Mouse (Mus musculus): Measurements from ENCODE around the gene Sphk2. TPM values are rescaled to one million over a fixed set of nuclear protein-coding genes. Genes with fewer than 3 reads are reported as not detected.

The Sphk2 gene
- polyA plus RNA-seq, 1 experiment from 2014 or later: 25.1 TPM

DNA sequence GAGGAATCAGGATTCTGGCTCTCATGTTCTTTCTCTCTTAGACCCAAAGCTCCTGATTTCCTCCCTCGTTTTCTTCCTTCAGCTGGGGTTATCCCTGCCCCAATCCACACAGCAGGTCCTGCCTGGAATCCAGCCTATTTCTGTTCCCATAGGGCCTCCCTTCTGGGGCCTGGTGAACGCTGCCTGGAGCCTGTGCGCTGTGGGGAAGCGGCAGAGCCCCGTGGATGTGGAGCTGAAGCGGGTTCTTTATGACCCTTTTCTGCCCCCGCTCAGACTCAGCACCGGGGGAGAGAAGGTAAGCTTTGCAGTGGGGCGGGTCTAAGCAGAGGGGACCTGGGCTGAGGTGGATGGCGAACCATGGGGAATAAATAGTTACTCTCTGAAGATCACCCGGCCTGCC, 16.7 kb downstream of the Sphk2 start:
- Histone ChIP-seq H3K4me3 (peak overlapping the region; percentile 52), H3K9ac (peak overlapping the region; percentile 67), H3K4me1 (replicated peaks) (peaks cover 67% of the 10 kb centered on the region), H3K36me3 (no peaks in the 10 kb centered on the region), H3K4me2 (peak overlapping the region; percentile 88), H3K27ac (replicated peaks) (peak overlapping the region; percentile 76), H3K27me3 (peaks cover 27% of the 10 kb centered on the region), H3K9me3 (no peaks in the 10 kb centered on the region)
- WGBS: 21% methylated on average over 11 of the region's 11 CpGs
- no peak for ATAC-seq (ENCODE audit: low read depth)

GRCm38 (mm10) chr7:45700301-45701015, 17.3 kb downstream of the Sphk2 start:
- peak; percentile 7; the same call in 1 of the 2 replicates for ATAC-seq (ENCODE audit: low read depth)
- 1% methylated on average over 20 of the region's 20 CpGs for WGBS

DNA sequence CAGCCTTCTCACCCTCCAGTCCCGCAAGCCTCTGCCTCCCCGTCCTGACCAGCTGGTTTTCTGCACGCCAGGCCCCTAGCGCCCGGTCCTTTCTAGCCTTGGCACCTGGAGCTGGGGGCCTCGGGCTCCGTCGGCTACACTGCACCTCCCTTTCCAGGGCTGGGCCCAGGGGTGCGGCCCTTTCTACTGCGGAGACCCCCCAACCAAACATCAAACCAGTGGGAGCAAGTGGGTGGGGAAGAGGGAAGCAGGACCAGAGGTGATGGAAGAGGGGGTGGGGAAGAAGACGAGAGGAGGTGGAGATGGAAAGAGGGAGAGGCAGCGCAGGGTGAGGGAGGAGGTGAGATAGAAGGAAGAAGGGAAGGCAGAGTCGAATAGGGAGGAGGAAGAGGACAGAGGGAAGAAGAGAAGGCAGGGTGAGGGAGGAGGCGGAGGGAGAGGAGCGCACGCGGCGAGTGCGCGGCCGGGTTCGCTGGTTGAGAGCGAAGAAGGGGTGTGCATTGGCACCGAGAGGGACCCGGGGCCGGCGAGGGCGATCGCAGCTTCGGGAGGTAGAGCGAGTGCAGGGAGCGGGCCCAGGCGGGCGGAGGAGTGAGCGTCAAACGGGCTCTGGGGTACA, 18.2 kb downstream of the Sphk2 start, which contains the start of gene Car11:
Gene Car11 (plus strand): TSS at position 321 of the 619 bp plus-strand sequence.
- peak within 1 kb of the TSS; percentile 88 for H3K4me2 ChIP-seq
- peaks cover 27% of the 10 kb centered on the region for H3K27me3 ChIP-seq
- H3K9ac ChIP-seq: peak within 1 kb of the TSS; percentile 81
- no peaks in the 10 kb centered on the region for H3K36me3 ChIP-seq
- peak; percentile 1; the same call in 1 of the 2 replicates for ATAC-seq (ENCODE audit: low read depth)
- 1% methylated on average over 33 of the region's 36 CpGs for WGBS
- peak within 1 kb of the TSS; percentile 52 for H3K4me3 ChIP-seq
- peak within 1 kb of the TSS; percentile 80 for H3K27ac ChIP-seq (replicated peaks)
- H3K9me3 ChIP-seq: no peaks in the 10 kb centered on the region
- H3K4me1 ChIP-seq (replicated peaks): peaks cover 57% of the 10 kb centered on the region

More at GRCm38 (mm10) chr7:45700301-45701015, 17.3 kb downstream of the Sphk2 start:
- peaks cover 27% of the 10 kb centered on the region for H3K27me3 ChIP-seq
- H3K4me2 ChIP-seq: peak overlapping the region; percentile 88
- H3K9me3 ChIP-seq: no peaks in the 10 kb centered on the region
- peak overlapping the region; percentile 81 for H3K9ac ChIP-seq
- H3K4me1 ChIP-seq (replicated peaks): peaks cover 61% of the 10 kb centered on the region
- peak overlapping the region; percentile 52 for H3K4me3 ChIP-seq
- H3K36me3 ChIP-seq: no peaks in the 10 kb centered on the region
- H3K27ac ChIP-seq (replicated peaks): peak overlapping the region; percentile 80

GRCm38 (mm10) chr7:45697894-45698293, 19.9 kb downstream of the Sphk2 start:
- no peak overlapping the region for H3K4me3 ChIP-seq
- 89% methylated on average over 7 of the region's 7 CpGs for WGBS
- H3K4me1 ChIP-seq (replicated peaks): peaks cover 42% of the 10 kb centered on the region

GRCm38 (mm10) chr7:45695098-45695497, 22.7 kb downstream of the Sphk2 start:
- H3K27ac ChIP-seq (replicated peaks): no peak overlapping the region
- WGBS: 4% methylated on average over 6 of the region's 6 CpGs
- no peak overlapping the region for H3K4me3 ChIP-seq
- ATAC-seq (ENCODE audit: low read depth): no peak
- H3K9ac ChIP-seq: no peak overlapping the region
- H3K4me1 ChIP-seq (replicated peaks): peaks cover 18% of the 10 kb centered on the region
- H3K36me3 ChIP-seq: no peaks in the 10 kb centered on the region
- H3K4me2 ChIP-seq: no peak overlapping the region
- peaks cover 22% of the 10 kb centered on the region for H3K27me3 ChIP-seq
- H3K9me3 ChIP-seq: no peaks in the 10 kb centered on the region

More at GRCm38 (mm10) chr7:45697894-45698293, 19.9 kb downstream of the Sphk2 start:
- H3K4me2 ChIP-seq: no peak overlapping the region
- H3K9ac ChIP-seq: no peak overlapping the region
- no peaks in the 10 kb centered on the region for H3K36me3 ChIP-seq
- H3K9me3 ChIP-seq: no peaks in the 10 kb centered on the region
- peaks cover 27% of the 10 kb centered on the region for H3K27me3 ChIP-seq
- no peak for ATAC-seq (ENCODE audit: low read depth)
- no peak overlapping the region for H3K27ac ChIP-seq (replicated peaks)

- no peak within 1 kb of the TSS for H3K4me2 ChIP-seq
- H3K27ac ChIP-seq (replicated peaks): no peak within 1 kb of the TSS
- no peak within 1 kb of the TSS for H3K4me3 ChIP-seq
- H3K9ac ChIP-seq: no peak within 1 kb of the TSS
- peaks cover 8% of the 10 kb centered on the region; the same call in 1 of the 2 replicates for H3K4me1 ChIP-seq (replicated peaks)
- 87% methylated on average over 50 of the region's 50 CpGs for WGBS
- H3K9me3 ChIP-seq: no peaks in the 10 kb centered on the region
- ATAC-seq (ENCODE audit: low read depth): no peak
- peaks cover 12% of the 10 kb centered on the region for H3K27me3 ChIP-seq
- H3K36me3 ChIP-seq: no peaks in the 10 kb centered on the region
Measured at GRCm38 (mm10) chr7:45693921-45694591, 23.7 kb downstream of the Sphk2 start, which contains the start of gene Sec1. Gene Sec1 (minus strand): TSS chr7:45694402.

- Histone ChIP-seq H3K4me3 (no peak overlapping the region), H3K4me2 (no peak overlapping the region), H3K36me3 (no peaks in the 10 kb centered on the region), H3K9ac (no peak overlapping the region), H3K9me3 (no peaks in the 10 kb centered on the region), H3K27me3 (no peaks in the 10 kb centered on the region; the same call in 1 of the 2 replicates), H3K27ac (replicated peaks) (no peak overlapping the region), H3K4me1 (replicated peaks) (no peaks in the 10 kb centered on the region; the same call in 1 of the 2 replicates)
- WGBS: 88% methylated on average over 2 of the region's 2 CpGs
- ATAC-seq (ENCODE audit: low read depth): no peak
Measured at GRCm38 (mm10) chr7:45692364-45692763, 25.4 kb downstream of the Sphk2 start.

DNA sequence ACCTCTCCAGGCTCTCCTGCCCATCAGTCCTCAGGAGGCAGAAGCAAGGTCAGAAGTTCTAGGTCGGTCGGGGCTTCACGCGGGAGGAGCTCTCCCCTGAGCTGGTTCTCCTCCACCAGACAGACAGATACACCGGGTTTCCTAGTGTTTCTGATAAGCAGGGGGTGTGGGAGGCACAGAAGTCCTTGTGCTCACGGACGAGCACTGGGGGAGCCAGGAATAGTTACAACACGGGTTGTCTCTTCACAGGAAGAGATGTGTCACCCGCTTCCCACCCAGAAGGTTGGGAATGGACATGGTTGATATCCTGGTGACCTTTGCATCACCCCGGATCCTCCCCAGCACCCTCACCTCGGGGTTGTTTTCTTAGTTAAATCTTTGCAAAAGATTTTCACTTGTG, 28.0 kb downstream of the Sphk2 start:
- no peaks in the 10 kb centered on the region; the same call in 1 of the 2 replicates for H3K27me3 ChIP-seq
- 76% methylated on average over 11 of the region's 11 CpGs for WGBS
- no peak overlapping the region for H3K4me2 ChIP-seq
- H3K9ac ChIP-seq: no peak overlapping the region
- no peak overlapping the region for H3K27ac ChIP-seq (replicated peaks)
- H3K9me3 ChIP-seq: no peaks in the 10 kb centered on the region
- peaks cover 20% of the 10 kb centered on the region for H3K4me1 ChIP-seq (replicated peaks)
- no peak overlapping the region for H3K4me3 ChIP-seq
- no peak for ATAC-seq (ENCODE audit: low read depth)
- H3K36me3 ChIP-seq: no peaks in the 10 kb centered on the region

- no peak overlapping the region for H3K4me3 ChIP-seq
- H3K9ac ChIP-seq: no peak overlapping the region
- no peak overlapping the region for H3K27ac ChIP-seq (replicated peaks)
- H3K9me3 ChIP-seq: no peaks in the 10 kb centered on the region
- no peak for ATAC-seq (ENCODE audit: low read depth)
- 60% methylated on average over 6 of the region's 6 CpGs for WGBS
- H3K36me3 ChIP-seq: no peaks in the 10 kb centered on the region
- no peak overlapping the region for H3K4me2 ChIP-seq
- H3K4me1 ChIP-seq (replicated peaks): peaks cover 20% of the 10 kb centered on the region
- no peaks in the 10 kb centered on the region; the same call in 1 of the 2 replicates for H3K27me3 ChIP-seq
Measured at GRCm38 (mm10) chr7:45689099-45689498, 28.7 kb downstream of the Sphk2 start.

- no peak for ATAC-seq (ENCODE audit: low read depth)
- Histone ChIP-seq H3K4me1 (replicated peaks) (peaks cover 31% of the 10 kb centered on the region), H3K4me3 (no peak overlapping the region), H3K9ac (0 out of 2 replicates have a peak overlapping the region, but pooled peaks have one; percentile 4), H3K27me3 (no peaks in the 10 kb centered on the region; the same call in 1 of the 2 replicates), H3K9me3 (no peaks in the 10 kb centered on the region), H3K36me3 (no peaks in the 10 kb centered on the region), H3K4me2 (no peak overlapping the region), H3K27ac (replicated peaks) (no peak overlapping the region)
- 70% methylated on average over 3 of the region's 3 CpGs for WGBS
Measured at GRCm38 (mm10) chr7:45686841-45687240, 31.0 kb downstream of the Sphk2 start.

GRCm38 (mm10) chr7:45685811-45686210, 32.0 kb downstream of the Sphk2 start:
- Histone ChIP-seq H3K4me2 (no peak overlapping the region), H3K27me3 (no peaks in the 10 kb centered on the region; the same call in 1 of the 2 replicates), H3K27ac (replicated peaks) (no peak overlapping the region), H3K9ac (no peak overlapping the region), H3K36me3 (no peaks in the 10 kb centered on the region), H3K9me3 (no peaks in the 10 kb centered on the region), H3K4me3 (no peak overlapping the region), H3K4me1 (replicated peaks) (peaks cover 31% of the 10 kb centered on the region)
- WGBS: 63% methylated on average over 10 of the region's 10 CpGs
- no peak for ATAC-seq (ENCODE audit: low read depth)

Measured in neural tube, embryonic 13.5 days (tissue).